Mouse (Mus musculus): ENCODE measurements around the gene Ccdc71. TPM values are rescaled to one million over a fixed set of nuclear protein-coding genes. Genes with fewer than 3 reads are reported as not detected.

Ccdc71 gene
- total and polyA plus RNA-seq, 2 experiments from 2014 or later = 39.8 to 56.8 TPM

GRCm38 (mm10) chr9:108506901-108507300 is 46.6 kb downstream of the Ccdc71 start:
- TF ChIP-seq CTCF (IDR thresholded peaks at IDR 0.05) = no peak
- H3K4me2 ChIP-seq (ENCODE audit: low read depth, low read length, poor library complexity, severe bottlenecking) = peak overlapping the region; percentile 77; the same call in 1 of the 2 replicates
- ATAC-seq (ENCODE audit: low FRiP score) (no peak), DNase-seq (ENCODE audit: low spot score) (no peak)
- no peaks in the 10 kb centered on the region for H3K9me3 ChIP-seq (ENCODE audit: low read length)
- H3K36me3 ChIP-seq (ENCODE audit: insufficient read depth, low read length) = peaks cover 17% of the 10 kb centered on the region
- peaks cover 9% of the 10 kb centered on the region; the same call in 1 of the 2 replicates for H3K4me1 ChIP-seq (ENCODE audit: insufficient read depth, low read length)
- no peaks in the 10 kb centered on the region for H3K27me3 ChIP-seq (ENCODE audit: insufficient read depth, low read length)
- peak overlapping the region; percentile 53; the same call in 1 of the 2 replicates for H3K27ac ChIP-seq (ENCODE audit: low read depth, low read length)
- 92% methylated on average over 7 of the region's 7 CpGs for WGBS
- H3K4me3 ChIP-seq (ENCODE audit: low read depth, low read length) = peak overlapping the region; percentile 45; the same call in 1 of the 2 replicates
- H3K9ac ChIP-seq (replicated peaks; ENCODE audit: low read length, poor library complexity, severe bottlenecking) = no peak overlapping the region

GRCm38 (mm10) chr9:108507619-108508434 is 47.5 kb downstream of the Ccdc71 start, which contains the start of gene Qars:
Gene Qars (plus strand): TSS chr9:108507706.
- Histone ChIP-seq H3K36me3 (ENCODE audit: insufficient read depth, low read length) (peaks cover 25% of the 10 kb centered on the region), H3K27ac (ENCODE audit: low read depth, low read length) (peak within 1 kb of the TSS; percentile 53), H3K4me2 (ENCODE audit: low read depth, low read length, poor library complexity, severe bottlenecking) (peak within 1 kb of the TSS; percentile 77), H3K27me3 (ENCODE audit: insufficient read depth, low read length) (no peaks in the 10 kb centered on the region), H3K9ac (replicated peaks; ENCODE audit: low read length, poor library complexity, severe bottlenecking) (peak within 1 kb of the TSS; percentile 55), H3K4me3 (ENCODE audit: low read depth, low read length) (peak within 1 kb of the TSS; percentile 45), H3K4me1 (ENCODE audit: insufficient read depth, low read length) (peaks cover 9% of the 10 kb centered on the region; the same call in 1 of the 2 replicates), H3K9me3 (ENCODE audit: low read length) (no peaks in the 10 kb centered on the region)
- peak; percentile 95 for ATAC-seq (ENCODE audit: low FRiP score)
- under 1% methylated on average over 37 of the region's 37 CpGs for WGBS
- DNase-seq (ENCODE audit: low spot score) = peak; percentile 97
- no peak for TF ChIP-seq CTCF (IDR thresholded peaks at IDR 0.05)

- no peak for ATAC-seq (ENCODE audit: low FRiP score)
- Histone ChIP-seq H3K9me3 (ENCODE audit: low read length) (no peaks in the 10 kb centered on the region), H3K4me2 (ENCODE audit: low read depth, low read length, poor library complexity, severe bottlenecking) (peak overlapping the region; percentile 77), H3K27me3 (ENCODE audit: insufficient read depth, low read length) (no peaks in the 10 kb centered on the region), H3K4me1 (ENCODE audit: insufficient read depth, low read length) (peaks cover 9% of the 10 kb centered on the region; the same call in 1 of the 2 replicates), H3K36me3 (ENCODE audit: insufficient read depth, low read length) (peaks cover 28% of the 10 kb centered on the region), H3K4me3 (ENCODE audit: low read depth, low read length) (no peak overlapping the region; the same call in 1 of the 2 replicates), H3K27ac (ENCODE audit: low read depth, low read length) (no peak overlapping the region), H3K9ac (replicated peaks; ENCODE audit: low read length, poor library complexity, severe bottlenecking) (peak overlapping the region; percentile 55; the same call in 1 of the 2 replicates)
- 88% methylated on average over 7 of the region's 7 CpGs for WGBS
- no peak for DNase-seq (ENCODE audit: low spot score)
- no peak for TF ChIP-seq CTCF (IDR thresholded peaks at IDR 0.05)
These were observed 48.4 kb downstream of the Ccdc71 start for GRCm38 (mm10) chr9:108508776-108509175.

Other genes starting within 250 kb of the Ccdc71 start
- gene Dag1, start 196.6 kb upstream of the Ccdc71 start, total RNA-seq (2014; rRNA removed) = 126 and 141 TPM in 2 replicates
- gene Dag1, start 196.6 kb upstream of the Ccdc71 start, polyA plus RNA-seq (2015; fragmentation: Nextera tagmentation; extraction: Ambion mirVana) = 78.7 and 79.7 TPM in 2 replicates
- gene Nicn1, start 170.1 kb upstream of the Ccdc71 start, total RNA-seq (2014; rRNA removed) = 80.7 and 107 TPM in 2 replicates
- 122 and 142 TPM in 2 replicates for gene Nicn1, start 170.1 kb upstream of the Ccdc71 start, polyA plus RNA-seq (2015; fragmentation: Nextera tagmentation; extraction: Ambion mirVana)
- 27.7 and 30.2 TPM in 2 replicates for gene Amt, start 163.7 kb upstream of the Ccdc71 start, total RNA-seq (2014; rRNA removed)
- 28.1 and 30.9 TPM in 2 replicates for gene Amt, start 163.7 kb upstream of the Ccdc71 start, polyA plus RNA-seq (2015; fragmentation: Nextera tagmentation; extraction: Ambion mirVana)
- 120 and 124 TPM in 2 replicates for gene Rhoa, start 154.4 kb upstream of the Ccdc71 start, total RNA-seq (2014; rRNA removed)
- 242 and 252 TPM in 2 replicates for gene Rhoa, start 154.4 kb upstream of the Ccdc71 start, polyA plus RNA-seq (2015; fragmentation: Nextera tagmentation; extraction: Ambion mirVana)
- gene Tcta, start 154.4 kb upstream of the Ccdc71 start, total RNA-seq (2014; rRNA removed) = 59.8 and 61.2 TPM in 2 replicates
- 76.3 and 79.8 TPM in 2 replicates for gene Tcta, start 154.4 kb upstream of the Ccdc71 start, polyA plus RNA-seq (2015; fragmentation: Nextera tagmentation; extraction: Ambion mirVana)
- 225 and 226 TPM in 2 replicates for gene Gpx1, start 121.6 kb upstream of the Ccdc71 start, total RNA-seq (2014; rRNA removed)
- 430 and 447 TPM in 2 replicates for gene Gpx1, start 121.6 kb upstream of the Ccdc71 start, polyA plus RNA-seq (2015; fragmentation: Nextera tagmentation; extraction: Ambion mirVana)
- gene Usp4, start 112.7 kb upstream of the Ccdc71 start, total RNA-seq (2014; rRNA removed) = 114 and 132 TPM in 2 replicates
- 102 and 106 TPM in 2 replicates for gene Usp4, start 112.7 kb upstream of the Ccdc71 start, polyA plus RNA-seq (2015; fragmentation: Nextera tagmentation; extraction: Ambion mirVana)
- gene 1700102P08Rik, start 67.7 kb upstream of the Ccdc71 start, total RNA-seq (2014; rRNA removed) = 2.1 and 3.0 TPM in 2 replicates
- gene 1700102P08Rik, start 67.7 kb upstream of the Ccdc71 start, polyA plus RNA-seq (2015; fragmentation: Nextera tagmentation; extraction: Ambion mirVana) = 0.99 and 1.4 TPM in 2 replicates
- gene Ccdc36, start 32.0 kb upstream of the Ccdc71 start, total RNA-seq (2014; rRNA removed) = 1.5 and 2.0 TPM in 2 replicates
- gene Ccdc36, start 32.0 kb upstream of the Ccdc71 start, polyA plus RNA-seq (2015; fragmentation: Nextera tagmentation; extraction: Ambion mirVana) = 1.9 TPM in 2 replicates
- gene BC048562, start 24.0 kb upstream of the Ccdc71 start, total RNA-seq (2014; rRNA removed) = not detected in 2 replicates
- gene BC048562, start 24.0 kb upstream of the Ccdc71 start, polyA plus RNA-seq (2015; fragmentation: Nextera tagmentation; extraction: Ambion mirVana) = not detected in 2 replicates
- 82.4 and 86.3 TPM in 2 replicates for gene Klhdc8b, start 1.1 kb downstream of the Ccdc71 start, total RNA-seq (2014; rRNA removed)
- gene Klhdc8b, start 1.1 kb downstream of the Ccdc71 start, polyA plus RNA-seq (2015; fragmentation: Nextera tagmentation; extraction: Ambion mirVana) = 56.1 and 59.2 TPM in 2 replicates
- 56.5 and 169 TPM in 2 replicates for gene Lamb2, start 19.2 kb downstream of the Ccdc71 start, total RNA-seq (2014; rRNA removed)
- 15.8 and 18.5 TPM in 2 replicates for gene Lamb2, start 19.2 kb downstream of the Ccdc71 start, polyA plus RNA-seq (2015; fragmentation: Nextera tagmentation; extraction: Ambion mirVana)
- gene Usp19, start 30.1 kb downstream of the Ccdc71 start, total RNA-seq (2014; rRNA removed) = 86.5 and 113 TPM in 2 replicates
- gene Usp19, start 30.1 kb downstream of the Ccdc71 start, polyA plus RNA-seq (2015; fragmentation: Nextera tagmentation; extraction: Ambion mirVana) = 48.2 and 50.7 TPM in 2 replicates
- 107 and 146 TPM in 2 replicates for gene Qars, start 47.2 kb downstream of the Ccdc71 start, total RNA-seq (2014; rRNA removed)
- 62.0 and 62.6 TPM in 2 replicates for gene Qars, start 47.2 kb downstream of the Ccdc71 start, polyA plus RNA-seq (2015; fragmentation: Nextera tagmentation; extraction: Ambion mirVana)
- 240 and 284 TPM in 2 replicates for gene Qrich1, start 56.3 kb downstream of the Ccdc71 start, total RNA-seq (2014; rRNA removed)
- gene Qrich1, start 56.3 kb downstream of the Ccdc71 start, polyA plus RNA-seq (2015; fragmentation: Nextera tagmentation; extraction: Ambion mirVana) = 103 and 109 TPM in 2 replicates
- gene Impdh2, start 99.8 kb downstream of the Ccdc71 start, total RNA-seq (2014; rRNA removed) = 81.3 and 81.7 TPM in 2 replicates
- gene Impdh2, start 99.8 kb downstream of the Ccdc71 start, polyA plus RNA-seq (2015; fragmentation: Nextera tagmentation; extraction: Ambion mirVana) = 93.7 and 96.6 TPM in 2 replicates
- gene Ndufaf3, start 106.9 kb downstream of the Ccdc71 start, total RNA-seq (2014; rRNA removed) = 56.9 and 62.9 TPM in 2 replicates
- gene Ndufaf3, start 106.9 kb downstream of the Ccdc71 start, polyA plus RNA-seq (2015; fragmentation: Nextera tagmentation; extraction: Ambion mirVana) = 93.1 and 93.8 TPM in 2 replicates
- gene Dalrd3, start 109.4 kb downstream of the Ccdc71 start, total RNA-seq (2014; rRNA removed) = 98.3 and 119 TPM in 2 replicates
- 310 and 313 TPM in 2 replicates for gene Dalrd3, start 109.4 kb downstream of the Ccdc71 start, polyA plus RNA-seq (2015; fragmentation: Nextera tagmentation; extraction: Ambion mirVana)
- gene Wdr6, start 118.2 kb downstream of the Ccdc71 start, total RNA-seq (2014; rRNA removed) = 610 and 628 TPM in 2 replicates
- 378 and 391 TPM in 2 replicates for gene Wdr6, start 118.2 kb downstream of the Ccdc71 start, polyA plus RNA-seq (2015; fragmentation: Nextera tagmentation; extraction: Ambion mirVana)
- 51.7 and 65.8 TPM in 2 replicates for gene P4htm, start 137.1 kb downstream of the Ccdc71 start, total RNA-seq (2014; rRNA removed)
- gene P4htm, start 137.1 kb downstream of the Ccdc71 start, polyA plus RNA-seq (2015; fragmentation: Nextera tagmentation; extraction: Ambion mirVana) = 48.7 and 53.5 TPM in 2 replicates
- 43.1 and 61.9 TPM in 2 replicates for gene Arih2, start 188.9 kb downstream of the Ccdc71 start, total RNA-seq (2014; rRNA removed)
- 36.7 and 37.3 TPM in 2 replicates for gene Arih2, start 188.9 kb downstream of the Ccdc71 start, polyA plus RNA-seq (2015; fragmentation: Nextera tagmentation; extraction: Ambion mirVana)
- gene Slc25a20, start 201.6 kb downstream of the Ccdc71 start, total RNA-seq (2014; rRNA removed) = 32.5 and 50.8 TPM in 2 replicates
- 44.4 and 45.4 TPM in 2 replicates for gene Slc25a20, start 201.6 kb downstream of the Ccdc71 start, polyA plus RNA-seq (2015; fragmentation: Nextera tagmentation; extraction: Ambion mirVana)
- gene Prkar2a, start 228.8 kb downstream of the Ccdc71 start, total RNA-seq (2014; rRNA removed) = 107 and 137 TPM in 2 replicates
- 44.8 and 49.7 TPM in 2 replicates for gene Prkar2a, start 228.8 kb downstream of the Ccdc71 start, polyA plus RNA-seq (2015; fragmentation: Nextera tagmentation; extraction: Ambion mirVana)

Measured in midbrain, postnatal 0 days (tissue).